Mouse (Mus musculus): ENCODE data around the gene Prkd3.

DNA sequence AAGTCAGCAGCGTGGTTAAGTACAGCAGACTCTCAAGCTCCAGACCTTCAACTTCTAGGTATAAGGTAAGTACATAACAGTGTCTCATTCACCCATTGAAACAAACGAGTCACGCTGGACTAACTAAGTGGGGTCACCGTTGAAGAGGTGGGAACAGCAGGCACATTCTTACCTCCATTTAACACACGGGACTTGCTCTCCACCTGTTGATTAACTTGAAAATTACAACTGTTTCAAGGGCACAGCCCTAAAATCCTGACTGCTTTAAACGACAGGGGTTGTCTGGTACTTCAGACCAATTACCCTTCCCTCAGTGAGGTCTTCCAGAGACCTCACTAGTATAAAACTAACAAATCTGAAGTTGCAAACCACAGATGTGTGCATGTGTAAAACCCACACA is 61.1 kb downstream of the Prkd3 start:
- TF ChIP-seq CTCF (IDR thresholded peaks at IDR 0.05; ENCODE audit: extremely low read depth, insufficient read depth, low read length): no peak
- TF ChIP-seq POLR2A (IDR thresholded peaks at IDR 0.05; ENCODE audit: extremely low read depth, insufficient read depth, low read length): no peak
